Mouse (Mus musculus): Measurements from ENCODE around the gene Cdca3.
"Not testable (repeated sequence)": the region's sequence is repeated elsewhere in the genome, so short reads cannot be mapped to it uniquely, and the experiment has no call there.

Cdca3 gene

GRCm38 (mm10) chr6:124809775-124810538 lies 19.4 kb upstream of the Cdca3 start:
- no peak for DNase-seq

- DNase-seq, result peak; percentile 15
Measured at GRCm38 (mm10) chr6:124810566-124811402, 18.6 kb upstream of the Cdca3 start.

DNA sequence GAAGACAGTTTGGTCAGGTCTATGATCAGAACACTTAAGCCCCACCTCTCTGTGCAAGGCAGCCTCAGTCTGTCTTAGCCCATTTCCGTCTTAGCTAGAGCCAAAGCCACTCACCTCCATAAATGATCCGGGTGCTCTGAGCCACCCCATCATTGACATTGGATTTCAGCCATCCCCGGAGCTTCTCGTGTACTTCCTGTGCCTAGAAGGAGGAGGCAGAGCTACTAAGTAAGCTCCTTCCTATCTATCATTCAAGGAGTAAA lies 18.0 kb upstream of the Cdca3 start:
- DNase-seq, result no peak

GRCm38 (mm10) chr6:124811701-124812560 lies 17.4 kb upstream of the Cdca3 start:
- DNase-seq, result no peak

GRCm38 (mm10) chr6:124812848-124813247 lies 16.5 kb upstream of the Cdca3 start:
- no peak for DNase-seq

- DNase-seq, result peak; percentile 85
Measured at GRCm38 (mm10) chr6:124813496-124813895, 15.9 kb upstream of the Cdca3 start.

DNA sequence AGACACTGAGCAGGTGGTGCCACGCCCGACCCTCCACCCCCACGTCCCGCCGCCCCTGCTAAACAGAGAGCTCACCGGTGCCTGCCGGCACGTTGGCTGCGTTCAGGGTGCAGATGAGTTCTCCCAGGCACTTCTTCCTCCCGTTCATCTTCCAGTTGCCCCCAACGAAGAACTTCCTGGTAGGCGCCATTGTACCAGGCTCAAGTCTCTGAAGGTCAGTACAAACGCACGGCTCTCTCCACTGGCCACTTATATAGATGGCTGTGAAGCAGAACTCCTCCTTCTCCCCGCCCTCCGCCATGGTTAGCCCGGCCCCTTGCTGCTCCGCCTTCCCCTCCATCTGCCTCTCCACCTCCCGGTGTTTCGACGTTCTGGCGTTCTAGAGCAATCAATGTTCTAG lies 15.4 kb upstream of the Cdca3 start, which contains the start of gene Tpi1:
TSS of gene Tpi1 (minus strand) at position 364 of the 400 bp plus-strand sequence.
- DNase-seq, result peak; percentile 91

DNA sequence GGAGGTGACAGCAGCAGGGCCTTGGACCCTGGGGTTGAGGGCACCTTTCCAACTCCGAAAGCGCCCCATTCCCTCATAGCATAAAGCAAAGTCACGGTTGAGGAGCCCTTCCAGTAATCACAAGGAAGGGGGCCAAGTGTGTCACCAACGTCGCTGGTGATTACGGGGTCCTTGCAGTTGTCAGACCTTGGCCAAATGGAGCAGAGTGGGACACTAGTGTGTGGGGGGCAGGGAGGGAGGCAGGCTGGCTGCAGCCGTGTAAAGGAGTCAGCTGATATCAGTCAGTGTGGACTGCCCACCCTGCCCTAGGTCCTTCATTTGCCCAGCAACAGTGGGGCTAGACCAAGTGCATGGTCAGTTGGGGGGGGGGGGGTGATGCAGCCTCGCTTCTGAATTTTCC lies 14.9 kb upstream of the Cdca3 start:
- no peak for DNase-seq

- DNase-seq, result no peak
Measured at GRCm38 (mm10) chr6:124814858-124815774, 14.2 kb upstream of the Cdca3 start.

- no peak for DNase-seq
Measured at GRCm38 (mm10) chr6:124816611-124817010, 12.7 kb upstream of the Cdca3 start.

- DNase-seq, result no peak
Measured at GRCm38 (mm10) chr6:124817125-124817524, 12.2 kb upstream of the Cdca3 start.

GRCm38 (mm10) chr6:124817563-124817962 lies 11.8 kb upstream of the Cdca3 start:
- no peak for DNase-seq

GRCm38 (mm10) chr6:124817971-124818370 lies 11.4 kb upstream of the Cdca3 start:
- no peak for DNase-seq

DNA sequence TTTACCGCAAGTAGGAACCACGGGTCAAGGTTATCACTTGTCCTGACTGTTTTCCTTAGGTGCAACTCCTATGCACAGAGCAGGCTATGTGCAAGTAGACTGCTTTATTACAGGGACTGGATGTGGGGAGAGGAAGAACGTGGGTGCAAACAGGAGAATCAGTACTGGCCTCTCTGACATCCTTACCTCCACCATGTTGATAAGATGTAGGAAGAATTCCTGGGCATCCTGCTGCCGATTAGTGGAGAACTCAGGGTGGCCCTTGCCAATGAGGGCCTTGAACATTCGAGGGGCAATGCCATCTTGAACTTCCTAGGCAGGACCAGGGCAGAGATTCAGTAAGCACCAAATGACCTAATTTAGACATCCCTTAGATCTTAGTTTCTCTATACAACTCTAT lies 8.5 kb upstream of the Cdca3 start:
- no peak for DNase-seq

DNA sequence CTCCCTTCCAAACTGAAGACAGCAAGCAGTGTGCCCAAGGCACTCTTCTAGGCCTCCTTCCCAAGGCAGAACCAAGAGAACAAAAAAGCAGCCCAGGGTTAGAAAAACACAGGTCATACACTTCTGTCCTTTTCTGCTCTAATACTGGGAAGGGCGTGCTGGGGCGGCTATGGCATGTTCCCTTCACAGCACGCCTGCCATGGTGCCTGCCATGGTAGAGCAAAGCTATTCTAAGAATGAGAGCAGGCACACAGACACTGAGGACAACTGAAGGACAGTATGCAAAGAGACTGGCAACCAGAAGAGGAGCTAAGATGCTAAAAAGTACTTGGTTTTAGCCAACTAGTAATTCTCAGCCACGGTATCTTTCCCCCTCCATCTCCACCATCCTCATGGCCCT lies 7.3 kb upstream of the Cdca3 start:
- DNase-seq, result no peak

DNA sequence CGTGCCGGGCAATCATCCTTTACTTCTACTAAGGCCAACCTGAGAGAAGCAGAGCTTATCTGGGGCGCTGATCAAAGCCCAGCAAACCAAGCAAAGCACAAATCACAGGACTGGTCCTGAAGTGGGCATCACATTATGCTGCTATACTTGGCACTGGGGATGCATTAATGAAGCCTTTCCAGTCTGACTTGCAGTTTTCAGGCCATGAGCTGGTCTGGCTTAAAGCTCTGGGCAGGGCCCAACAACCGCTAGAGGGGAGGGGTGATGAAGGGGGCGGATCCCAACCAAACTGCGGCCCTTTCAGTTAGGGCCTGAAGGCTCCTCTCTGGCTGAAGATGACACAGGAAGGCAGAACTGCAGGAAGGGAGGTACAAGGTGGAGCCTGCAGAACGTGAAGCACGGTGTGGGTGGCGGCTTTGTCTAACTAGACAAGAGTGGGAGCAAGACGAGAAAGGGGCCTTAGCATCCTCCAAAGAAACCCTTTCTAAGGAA lies 1.2 kb upstream of the Cdca3 start:
- no peak for DNase-seq

DNA sequence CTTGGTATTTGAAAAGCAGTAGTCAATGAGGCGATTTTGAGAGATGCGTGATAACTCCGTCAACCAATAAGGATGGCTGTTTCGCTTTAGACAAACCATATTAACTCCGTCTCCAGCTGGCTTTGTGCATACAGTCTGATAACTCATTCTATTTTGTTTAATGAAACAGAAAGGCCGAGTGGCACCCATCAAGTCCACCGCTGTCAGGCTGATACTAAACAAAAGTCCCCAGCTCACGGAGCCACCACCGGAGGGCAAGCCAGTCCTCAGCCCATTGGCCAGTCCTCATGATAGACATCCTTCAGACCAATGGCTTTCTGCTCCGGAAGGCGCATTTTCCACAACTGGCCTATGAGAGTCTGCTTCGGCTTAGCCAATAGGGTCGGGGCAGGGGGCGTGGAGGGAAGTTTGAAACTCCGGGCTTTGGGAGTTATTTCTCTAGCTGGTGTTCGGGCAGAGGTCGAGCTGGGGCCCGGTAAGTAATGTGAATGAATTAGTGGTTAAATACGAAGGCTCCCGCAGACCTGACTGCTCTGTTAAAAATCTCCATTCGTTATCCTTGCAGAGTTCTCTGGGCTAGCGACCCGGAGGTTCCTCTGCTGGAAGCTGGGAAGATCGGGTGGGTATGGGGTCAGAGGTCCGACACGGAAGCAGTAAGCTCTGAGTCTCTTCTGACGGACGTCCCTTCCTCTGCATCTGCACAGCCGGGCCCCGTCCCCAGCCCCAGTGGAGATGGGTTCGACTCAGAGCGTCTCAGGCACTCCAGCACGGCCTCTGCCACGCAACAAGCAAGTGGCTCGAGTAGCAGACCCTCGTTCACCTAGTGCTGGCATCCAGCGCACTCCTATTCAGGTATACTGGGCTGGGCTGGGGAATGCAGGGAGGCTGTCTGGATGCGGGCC lies 703 bp downstream of the Cdca3 start:
- DNase-seq, result peak; percentile 98

DNA sequence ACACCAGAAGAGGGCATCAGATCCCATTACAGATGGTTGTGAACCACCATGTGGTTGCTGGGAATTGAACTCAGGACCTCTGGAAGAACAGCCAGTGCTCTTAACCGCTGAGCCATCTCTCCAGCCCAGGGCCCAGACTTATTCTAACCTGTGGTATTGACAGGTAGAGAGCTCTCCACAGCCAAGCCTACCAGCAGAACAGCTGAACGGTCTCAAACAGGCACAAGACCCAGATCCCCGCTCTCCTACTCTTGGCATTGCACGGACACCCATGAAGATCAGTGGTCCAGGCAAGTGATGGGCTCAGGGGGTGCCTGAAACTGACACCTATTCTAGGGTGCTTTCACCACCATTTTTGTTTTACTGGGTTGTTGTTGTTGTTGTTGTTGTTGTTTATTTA lies 1.9 kb downstream of the Cdca3 start:
- DNase-seq, result not testable (repeated sequence)

- no peak for DNase-seq
Measured at GRCm38 (mm10) chr6:124831649-124832048, 2.3 kb downstream of the Cdca3 start.

DNA sequence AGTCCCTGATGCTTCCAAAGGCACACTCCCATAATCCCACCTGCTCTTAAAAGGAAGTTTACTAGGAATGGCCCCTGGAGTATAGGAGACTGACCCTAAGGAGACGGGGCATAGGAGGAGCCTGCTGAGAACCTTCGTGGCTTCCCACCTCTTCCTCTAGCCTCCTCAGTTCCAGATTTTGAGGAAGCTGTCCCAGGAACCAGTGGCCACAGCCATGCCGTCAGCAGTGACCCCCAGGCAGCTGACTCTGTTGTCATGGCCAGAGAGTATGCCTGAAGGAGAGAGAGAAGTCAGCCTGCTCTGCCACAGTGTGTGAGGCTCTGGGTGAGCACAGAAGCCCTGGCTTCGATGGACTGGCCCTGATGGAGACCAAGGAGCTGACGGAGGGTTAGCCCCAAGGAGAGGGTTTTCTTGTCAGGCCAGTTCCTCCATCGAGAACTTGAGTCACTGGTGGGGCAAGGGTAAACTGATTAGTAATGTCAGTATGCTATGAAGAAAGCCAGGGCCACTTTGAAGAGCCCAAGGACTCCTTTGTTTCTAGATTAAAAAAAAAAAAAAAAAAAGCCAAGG lies 5.2 kb downstream of the Cdca3 start:
- no peak for DNase-seq

DNA sequence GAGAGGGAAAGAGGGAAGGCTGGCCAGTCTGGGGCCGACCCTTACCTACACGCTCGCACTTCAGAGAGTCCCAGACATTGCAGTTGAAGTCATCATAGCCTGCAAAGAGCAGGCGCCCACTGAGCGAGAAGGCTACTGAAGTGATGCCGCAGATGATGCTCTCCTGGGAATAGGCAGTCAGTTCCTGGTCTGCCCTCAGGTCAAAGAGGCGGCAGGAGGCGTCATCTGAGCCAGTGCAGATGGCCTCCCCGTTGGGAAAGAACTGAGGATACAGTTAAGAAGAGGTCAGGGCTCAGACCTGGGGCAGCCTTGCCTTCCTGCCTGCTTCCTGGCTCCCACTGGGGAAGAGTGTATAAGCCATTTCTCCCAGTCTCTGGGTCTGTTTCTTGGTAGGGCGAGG lies 6.2 kb downstream of the Cdca3 start:
- DNase-seq, result no peak
